28 mouse cellular contexts compared by ENCODE assay signal in the genomic region with DNA sequence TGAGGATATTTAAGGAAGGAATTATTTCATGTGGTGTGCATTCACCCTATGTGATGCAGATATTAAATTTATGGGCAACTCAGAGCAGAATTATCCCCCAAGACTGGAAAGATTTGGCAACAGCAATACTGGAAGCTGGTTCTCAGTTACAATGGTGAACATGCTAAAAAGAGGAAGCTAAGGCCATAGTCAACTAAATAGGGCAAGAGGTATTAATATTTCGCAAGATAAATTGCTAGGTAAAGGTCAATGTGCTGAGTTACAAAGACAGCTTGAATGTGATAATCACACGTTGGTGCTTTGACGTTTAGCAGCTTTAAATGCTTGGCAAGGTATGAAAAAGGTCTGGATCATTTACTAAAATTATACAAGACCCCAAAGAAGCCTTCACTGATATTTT. TPM values are rescaled to one million over a fixed set of nuclear protein-coding genes. Genes with fewer than 3 reads are reported as not detected.
DNase-seq lines count a peak whose midpoint lies in the region; ATAC-seq and TF ChIP-seq lines count a peak whose summit lies in the region.
"Had no signal": no experiment of that assay in that cellular context is flagged by ENCODE, and none has a peak within 500 bp of the region (broad histone marks: within the 10 kb centered on the region; RNA-seq: fewer than 3 reads in every experiment).

No protein-coding gene starts in this region.

- H3K4me1 ChIP-seq in liver, adult 2 months (ENCODE audit: control insufficient read depth, insufficient read depth, low read length), result peaks cover 2% of the 10 kb centered on the region; the same call in 1 of the 2 replicates
- H3K4me1 ChIP-seq in forebrain, embryonic 12.5 days, result no peaks in the 10 kb centered on the region
- H3K4me1 ChIP-seq: embryonic facial prominence, embryonic 13.5 days; embryonic facial prominence, embryonic 15.5 days; forebrain, embryonic 10.5 days; forebrain, embryonic 13.5 days; forebrain, embryonic 15.5 days had no signal

- no peaks in the 10 kb centered on the region for H3K9me3 ChIP-seq in forebrain, embryonic 12.5 days
- H3K9me3 ChIP-seq: embryonic facial prominence, embryonic 13.5 days; embryonic facial prominence, embryonic 15.5 days; forebrain, embryonic 13.5 days; forebrain, embryonic 15.5 days had no signal

- H3K79me2 ChIP-seq in liver, adult 2 months (ENCODE audit: control insufficient read depth, insufficient read depth, low read length), result no peaks in the 10 kb centered on the region

- no peak overlapping the region for H3K27ac ChIP-seq in liver, adult 2 months (replicated peaks; ENCODE audit: insufficient read depth, low read depth, low read length)
- H3K27ac ChIP-seq in forebrain, embryonic 12.5 days, result no peak overlapping the region
- H3K27ac ChIP-seq: embryonic facial prominence, embryonic 13.5 days; embryonic facial prominence, embryonic 15.5 days; forebrain, embryonic 10.5 days; forebrain, embryonic 13.5 days; forebrain, embryonic 15.5 days had no signal

- H3K9ac ChIP-seq in liver, adult 2 months (ENCODE audit: low read depth, low read length), result no peak overlapping the region
- H3K9ac ChIP-seq in forebrain, embryonic 12.5 days, result no peak overlapping the region
- H3K9ac ChIP-seq: embryonic facial prominence, embryonic 13.5 days; embryonic facial prominence, embryonic 15.5 days; forebrain, embryonic 13.5 days; forebrain, embryonic 15.5 days; forebrain, postnatal 0 days had no signal

- ATAC-seq in common myeloid progenitor, adult 5-6 weeks (replicated peaks; ENCODE audit: low read depth, poor library complexity, severe bottlenecking), result 0 out of 2 replicates have a peak, but pooled peaks have one; percentile 22
- ATAC-seq in megakaryocyte progenitor cell, adult 5-6 weeks (replicated peaks; ENCODE audit: poor library complexity), result peak; percentile 61; the same call in 1 of the 2 replicates
- no peak for ATAC-seq in forebrain, embryonic 12.5 days (ENCODE audit: low FRiP score)
- ATAC-seq: activated CD4-positive, CD25-positive, alpha-beta regulatory T cell, adult 4 months; CD4-positive, CD25-positive, alpha-beta regulatory T cell, adult 4 months; forebrain, embryonic 13.5 days; forebrain, embryonic 15.5 days; forebrain, postnatal 0 days; Patski had no signal

- no peaks in the 10 kb centered on the region for H3K27me3 ChIP-seq in liver, adult 2 months (ENCODE audit: control insufficient read depth, insufficient read depth, low read length)
- no peaks in the 10 kb centered on the region for H3K27me3 ChIP-seq in forebrain, embryonic 12.5 days

- 11% methylated on average over 3 of the region's 3 CpGs for WGBS in liver, adult 2 months
- 74% methylated on average over 3 of the region's 3 CpGs for WGBS in forebrain, embryonic 12.5 days

- H3K4me3 ChIP-seq in liver, adult 2 months (ENCODE audit: insufficient read depth, low read depth, low read length), result no peak overlapping the region
- H3K4me3 ChIP-seq in forebrain, embryonic 12.5 days (replicated peaks), result no peak overlapping the region
- H3K4me3 ChIP-seq: embryonic facial prominence, embryonic 13.5 days; embryonic facial prominence, embryonic 15.5 days; erythroblast, embryonic 14.5 days; forebrain, embryonic 10.5 days; forebrain, embryonic 13.5 days; forebrain, embryonic 15.5 days had no signal

- H3K4me2 ChIP-seq in forebrain, embryonic 12.5 days, result no peak overlapping the region
- H3K4me2 ChIP-seq: embryonic facial prominence, embryonic 13.5 days; embryonic facial prominence, embryonic 15.5 days; forebrain, embryonic 13.5 days; forebrain, embryonic 15.5 days had no signal

- peak; percentile 90 for DNase-seq in liver, adult 2 months (ENCODE audit: extremely low read depth, low read depth, low spot score)
- DNase-seq in liver, result no peak
- no peak for DNase-seq in left cerebral cortex, postnatal 10 days (ENCODE audit: extremely low spot score in 1 of 2, low spot score in 2 of 2)
- no peak for DNase-seq in thymus, postnatal 36 days
- DNase-seq: adrenal gland, adult 8-10 months; adrenal gland, postnatal 14 days; adrenal gland, postnatal 36 days; B cell, adult 2 months; cerebellum, adult 11-12 months; cerebellum, adult 2 months; cerebellum, adult 9-10 months; cerebellum, postnatal 10 days; cerebellum, postnatal 25 days; embryo, embryonic 11 days; forebrain, postnatal 0 days had no signal

- no peak for TF ChIP-seq POLR2A in liver, adult 2 months (IDR thresholded peaks at IDR 0.05; ENCODE audit: extremely low read depth, insufficient read depth, low read length)

- no peak for TF ChIP-seq CTCF in liver, adult 2 months (IDR thresholded peaks at IDR 0.05; ENCODE audit: low read depth, low read length)

- H3K36me3 ChIP-seq in liver, adult 2 months (ENCODE audit: control insufficient read depth, insufficient read depth, low read length), result no peaks in the 10 kb centered on the region
- H3K36me3 ChIP-seq in forebrain, embryonic 12.5 days (replicated peaks), result no peaks in the 10 kb centered on the region
- H3K36me3 ChIP-seq: embryonic facial prominence, embryonic 13.5 days; embryonic facial prominence, embryonic 15.5 days; forebrain, embryonic 10.5 days; forebrain, embryonic 15.5 days; G1E had no signal

- intact Hi-C loops in left cerebral cortex, postnatal 10 days (cut with DNase I), result no loop called here

RNA-seq across cellular contexts. Expression of gene Zfp768, which starts 10.4 kb away (rescaled TPM):
- 7.7 and 9.5 TPM in 2 replicates for total RNA-seq in liver, adult 2 months (2014; rRNA removed)
- 21.2 and 28.0 TPM in 2 replicates for polyA plus RNA-seq in liver, adult 2 months (2012; rRNA removed)
- 5.1 and 6.8 TPM in 2 replicates for total RNA-seq in common myeloid progenitor, adult 5-6 weeks (2017)
- 2.3 and 3.2 TPM in 2 replicates for total RNA-seq in megakaryocyte progenitor cell, adult 5-6 weeks (2015)
- total RNA-seq in megakaryocyte progenitor cell, adult 5-6 weeks (2017), result 6.5 and 8.9 TPM in 2 replicates
- polyA plus RNA-seq in forebrain, embryonic 12.5 days (2016; fragmentation: Nextera tagmentation; extraction: Ambion mirVana), result 16.3 and 18.4 TPM in 2 replicates
- 10 to 100 TPM; 13.2 to 14.2 TPM for total RNA-seq in left cerebral cortex, postnatal 10 days (2021)
- polyA plus RNA-seq: CD4-positive, CD25-positive, alpha-beta regulatory T cell, adult 4 months had no signal

RNA-seq across cellular contexts. Expression of gene Zfp747, which starts 20.1 kb away (rescaled TPM):
- 3.6 and 3.7 TPM in 2 replicates for total RNA-seq in liver, adult 2 months (2014; rRNA removed)
- 3.0 and 4.0 TPM in 2 replicates for polyA plus RNA-seq in liver, adult 2 months (2012; rRNA removed)
- 5.1 and 12.0 TPM in 2 replicates for total RNA-seq in common myeloid progenitor, adult 5-6 weeks (2017)
- total RNA-seq in megakaryocyte progenitor cell, adult 5-6 weeks (2015), result 4.2 and 4.3 TPM in 2 replicates
- 7.4 and 9.2 TPM in 2 replicates for total RNA-seq in megakaryocyte progenitor cell, adult 5-6 weeks (2017)
- 6.9 and 9.1 TPM in 2 replicates for polyA plus RNA-seq in forebrain, embryonic 12.5 days (2016; fragmentation: Nextera tagmentation; extraction: Ambion mirVana)
- total RNA-seq in left cerebral cortex, postnatal 10 days (2021), result 1 to 10 TPM; 7.2 to 7.8 TPM

RNA-seq across cellular contexts. Expression of gene 9130019O22Rik, which starts 31.2 kb away (rescaled TPM):
- total RNA-seq in liver, adult 2 months (2014; rRNA removed), result 2.0 and 2.3 TPM in 2 replicates
- polyA plus RNA-seq in liver, adult 2 months (2012; rRNA removed), result 1.6 and 2.0 TPM in 2 replicates
- total RNA-seq in common myeloid progenitor, adult 5-6 weeks (2017), result 4.8 and 7.2 TPM in 2 replicates
- 1.5 and 2.1 TPM in 2 replicates for total RNA-seq in megakaryocyte progenitor cell, adult 5-6 weeks (2015)
- total RNA-seq in megakaryocyte progenitor cell, adult 5-6 weeks (2017), result 4.2 and 6.5 TPM in 2 replicates
- 5.2 and 5.6 TPM in 2 replicates for polyA plus RNA-seq in forebrain, embryonic 12.5 days (2016; fragmentation: Nextera tagmentation; extraction: Ambion mirVana)
- total RNA-seq in left cerebral cortex, postnatal 10 days (2021), result 1 to 10 TPM; 2.8 to 3.1 TPM

RNA-seq across cellular contexts. Expression of gene E430018J23Rik, which starts 37.6 kb away (rescaled TPM):
- total RNA-seq in liver, adult 2 months (2014; rRNA removed), result 4.9 and 5.8 TPM in 2 replicates
- polyA plus RNA-seq in liver, adult 2 months (2012; rRNA removed), result 5.4 and 7.7 TPM in 2 replicates
- total RNA-seq in common myeloid progenitor, adult 5-6 weeks (2017), result 9.7 and 11.2 TPM in 2 replicates
- total RNA-seq in megakaryocyte progenitor cell, adult 5-6 weeks (2015), result 1.0 and 1.5 TPM in 2 replicates
- total RNA-seq in megakaryocyte progenitor cell, adult 5-6 weeks (2017), result 2.3 and 4.8 TPM in 2 replicates
- 5.2 and 5.5 TPM in 2 replicates for polyA plus RNA-seq in forebrain, embryonic 12.5 days (2016; fragmentation: Nextera tagmentation; extraction: Ambion mirVana)
- 1 to 10 TPM; 6.1 to 6.6 TPM for total RNA-seq in left cerebral cortex, postnatal 10 days (2021)
- polyA plus RNA-seq: erythroblast, embryonic 14.5 days had no signal

RNA-seq across cellular contexts. Expression of gene Zfp764, which starts 50.8 kb away (rescaled TPM):
- 1.8 and 2.5 TPM in 2 replicates for total RNA-seq in liver, adult 2 months (2014; rRNA removed)
- 1.3 and 1.8 TPM in 2 replicates for polyA plus RNA-seq in liver, adult 2 months (2012; rRNA removed)
- 9.2 and 13.0 TPM in 2 replicates for total RNA-seq in common myeloid progenitor, adult 5-6 weeks (2017)
- 9.3 and 10.9 TPM in 2 replicates for total RNA-seq in megakaryocyte progenitor cell, adult 5-6 weeks (2015)
- 9.9 and 12.4 TPM in 2 replicates for total RNA-seq in megakaryocyte progenitor cell, adult 5-6 weeks (2017)
- 5.3 and 6.4 TPM in 2 replicates for polyA plus RNA-seq in forebrain, embryonic 12.5 days (2016; fragmentation: Nextera tagmentation; extraction: Ambion mirVana)
- 1 to 10 TPM; 3.6 to 4.7 TPM for total RNA-seq in left cerebral cortex, postnatal 10 days (2021)
- polyA plus RNA-seq: erythroblast, embryonic 14.5 days had no signal
